ENCODE assay signal across 12 mouse cellular contexts in genomic region chr13:78171984-78172636, GRCm38 (mm10). TPM values are rescaled to one million over a fixed set of nuclear protein-coding genes. Genes with fewer than 3 reads are reported as not detected.
DNase-seq lines count a peak whose midpoint lies in the region; ATAC-seq and TF ChIP-seq lines count a peak whose summit lies in the region.
"Had no signal": no experiment of that assay in that cellular context is flagged by ENCODE, and none has a peak within 500 bp of the region (broad histone marks: within the 10 kb centered on the region; RNA-seq: fewer than 3 reads in every experiment).

No protein-coding gene starts in this region.

- 4% methylated on average over 17 of the region's 17 CpGs for WGBS in forebrain, embryonic 15.5 days
- 2% methylated on average over 17 of the region's 17 CpGs for WGBS in midbrain, embryonic 12.5 days

- peak overlapping the region; percentile 81 for H3K27ac ChIP-seq in forebrain, embryonic 15.5 days (replicated peaks)
- H3K27ac ChIP-seq in midbrain, embryonic 12.5 days (replicated peaks): peak overlapping the region; percentile 84
- H3K27ac ChIP-seq: macrophage had no signal

- ATAC-seq in forebrain, embryonic 15.5 days (replicated peaks): no peak
- 0 out of 2 replicates have a peak, but pooled peaks have one; percentile 51 for ATAC-seq in midbrain, embryonic 12.5 days (ENCODE audit: low FRiP score, low read depth)
- no peak for ATAC-seq in erythroblast, adult 5-6 weeks (replicated peaks; ENCODE audit: low FRiP score, poor library complexity, severe bottlenecking)

- peak; percentile 50 to 57 for DNase-seq in cerebellum, postnatal 10 days
- no peak for DNase-seq in cerebellum, postnatal 36 days
- peak; percentile 84 for DNase-seq in brain, embryonic 14.5 days (ENCODE audit: low read depth)
- DNase-seq in right cerebral cortex, postnatal 36 days (ENCODE audit: low spot score in 2 of 2): no peak
- DNase-seq in layer of hippocampus, adult 11-12 months (ENCODE audit: low spot score): no peak
- DNase-seq: gastrocnemius, postnatal 14 days; kidney, adult 11 months had no signal

- peaks cover 12% of the 10 kb centered on the region; the same call in 1 of the 2 replicates for H3K4me1 ChIP-seq in forebrain, embryonic 15.5 days
- H3K4me1 ChIP-seq in midbrain, embryonic 12.5 days: peaks cover 9% of the 10 kb centered on the region; the same call in 1 of the 2 replicates

- TF ChIP-seq CTCF in brain, embryonic 14.5 days (IDR thresholded peaks at IDR 0.05; ENCODE audit: borderline replicate concordance, extremely low read depth, insufficient read depth, insufficient read length): no peak

- peaks cover 54% of the 10 kb centered on the region for H3K27me3 ChIP-seq in forebrain, embryonic 15.5 days
- peaks cover 54% of the 10 kb centered on the region for H3K27me3 ChIP-seq in midbrain, embryonic 12.5 days

- TF ChIP-seq POLR2A in brain, embryonic 14.5 days (IDR thresholded peaks at IDR 0.05; ENCODE audit: borderline replicate concordance, extremely low read depth, insufficient read depth, insufficient read length, poor library complexity, severe bottlenecking): no peak

- H3K9me3 ChIP-seq in forebrain, embryonic 15.5 days: no peaks in the 10 kb centered on the region
- H3K9me3 ChIP-seq in midbrain, embryonic 12.5 days: no peaks in the 10 kb centered on the region

- no peaks in the 10 kb centered on the region for H3K36me3 ChIP-seq in forebrain, embryonic 15.5 days
- no peaks in the 10 kb centered on the region for H3K36me3 ChIP-seq in midbrain, embryonic 12.5 days

- peak overlapping the region; percentile 23 for H3K4me3 ChIP-seq in forebrain, embryonic 15.5 days
- peak overlapping the region; percentile 30 for H3K4me3 ChIP-seq in midbrain, embryonic 12.5 days

- H3K4me2 ChIP-seq in forebrain, embryonic 15.5 days (replicated peaks): peak overlapping the region; percentile 33
- peak overlapping the region; percentile 47 for H3K4me2 ChIP-seq in midbrain, embryonic 12.5 days (replicated peaks)

- H3K9ac ChIP-seq in forebrain, embryonic 15.5 days (replicated peaks): peak overlapping the region; percentile 38
- H3K9ac ChIP-seq in midbrain, embryonic 12.5 days (replicated peaks): peak overlapping the region; percentile 46

RNA-seq across cellular contexts. Expression of gene Nr2f1, which starts 27.4 kb away (rescaled TPM):
- polyA plus RNA-seq in brain, embryonic 14.5 days (2012; rRNA removed): 465 and 624 TPM in 2 replicates
- 77.7 and 88.5 TPM in 2 replicates for polyA plus RNA-seq in forebrain, embryonic 15.5 days (2015; fragmentation: Nextera tagmentation; extraction: Ambion mirVana)
- polyA plus RNA-seq in midbrain, embryonic 12.5 days (2016; fragmentation: Nextera tagmentation; extraction: Ambion mirVana): 62.3 and 84.1 TPM in 2 replicates
- total RNA-seq in erythroblast, adult 5-6 weeks (2015; ENCODE audit: low replicate concordance): not detected in 2 replicates
- not detected in 2 replicates for total RNA-seq in erythroblast, adult 5-6 weeks (2017; ENCODE audit: low replicate concordance)
- total RNA-seq: neutrophil, adult 5-6 weeks had no signal
- polyA plus RNA-seq: macrophage had no signal

Comparison
In these comparisons a context has a peak if more than half of its experiments do, and no peak if none do; other contexts are left out.
1. DNase-seq: peak in cerebellum, postnatal 10 days (2 of 2) and brain, embryonic 14.5 days (single experiment); none in cerebellum, postnatal 36 days (0 of 2), right cerebral cortex, postnatal 36 days (0 of 2) and layer of hippocampus, adult 11-12 months (single experiment).